Mouse (Mus musculus) C2C12 (cell line): ENCODE results near the gene Ssbp2.

Source experiments
- CEBPB ChIP-seq: IDR thresholded peaks from one replicate; pipeline ENCODE4 v1.6.1; 2011; ENCODE audit warnings: low read depth, mild to moderate bottlenecking, control low read depth, moderate library complexity
- CTCF ChIP-seq: IDR thresholded peaks from one replicate; pipeline ENCODE4 v1.5.1; 2011; ENCODE audit not compliant: control insufficient read depth, insufficient read depth, insufficient read length
- MAX ChIP-seq: IDR thresholded peaks from one replicate; pipeline ENCODE4 v1.6.1; 2011; ENCODE audit warnings: mild to moderate bottlenecking, control low read depth

GRCm38 (mm10) chr13:91564755-91565154 lies 104.7 kb downstream of the Ssbp2 start:
- TF ChIP-seq MAX (no peak), CEBPB (no peak), CTCF (no peak)
